Mouse (Mus musculus): ENCODE results near the gene Mfap3. TPM values are rescaled to one million over a fixed set of nuclear protein-coding genes. Genes with fewer than 3 reads are reported as not detected.
A peak's percentile ranks its signal among the peaks of the same experiment; 100 is the strongest.

The Mfap3 gene
- polyA plus RNA-seq, 1 experiment: 11.0 TPM

DNA sequence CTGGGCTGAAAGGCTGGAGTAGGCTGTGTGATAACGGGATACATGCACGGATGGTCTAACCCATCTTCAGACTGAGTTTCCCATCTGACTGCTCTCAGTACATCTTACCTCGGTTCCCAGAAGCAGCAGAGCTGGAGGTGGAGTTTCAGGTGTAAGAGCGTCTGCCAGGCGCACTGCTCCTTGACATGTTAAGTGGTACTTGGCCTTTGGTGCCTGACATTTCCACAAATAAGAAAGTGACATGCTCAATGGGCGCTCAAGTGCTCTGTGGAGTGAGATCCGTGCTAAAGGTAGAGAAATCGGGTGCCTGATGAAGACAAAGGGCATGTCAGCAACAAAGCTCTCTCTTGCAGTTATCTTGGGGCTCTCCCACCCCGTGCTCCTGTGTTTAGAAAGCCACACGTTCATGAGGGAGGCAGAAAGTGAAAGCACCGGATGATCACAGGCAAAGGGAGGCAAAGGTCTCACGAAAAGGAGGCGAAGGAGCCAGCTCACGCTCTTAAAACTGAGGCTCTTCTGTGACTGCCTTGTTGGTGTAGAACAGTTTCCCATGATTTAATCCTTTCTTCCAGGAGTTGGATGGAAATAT, 55.3 kb downstream of the Mfap3 start:
- WGBS: 42% methylated on average over 14 of the region's 14 CpGs
- peak overlapping the region; percentile 6 for H3K4me3 ChIP-seq (replicated peaks; ENCODE audit: extremely low read depth, low read depth, low read length)

GRCm38 (mm10) chr11:57576871-57577515, 58.5 kb downstream of the Mfap3 start:
- no peaks in the 10 kb centered on the region for H3K4me1 ChIP-seq (ENCODE audit: control insufficient read depth, insufficient read depth, low read length)
- WGBS: 63% methylated on average over 6 of the region's 6 CpGs
- no peak overlapping the region for H3K4me3 ChIP-seq (replicated peaks; ENCODE audit: extremely low read depth, low read depth, low read length)
- TF ChIP-seq CTCF (IDR thresholded peaks at IDR 0.05; ENCODE audit: insufficient read depth, low read length) (no peak), POLR2A (IDR thresholded peaks at IDR 0.05; ENCODE audit: borderline replicate concordance, extremely low read depth, low read depth, low read length) (no peak)
- no peak for DNase-seq

More for the DNA sequence above, 55.3 kb downstream of the Mfap3 start:
- TF ChIP-seq POLR2A (IDR thresholded peaks at IDR 0.05; ENCODE audit: borderline replicate concordance, extremely low read depth, low read depth, low read length): no peak
- TF ChIP-seq CTCF (IDR thresholded peaks at IDR 0.05; ENCODE audit: insufficient read depth, low read length): no peak
- H3K4me1 ChIP-seq (ENCODE audit: control insufficient read depth, insufficient read depth, low read length): no peaks in the 10 kb centered on the region
- peak; percentile 45 for DNase-seq

- WGBS: 35% methylated on average over 10 of the region's 10 CpGs
- TF ChIP-seq CTCF (IDR thresholded peaks at IDR 0.05; ENCODE audit: insufficient read depth, low read length) (no peak), POLR2A (IDR thresholded peaks at IDR 0.05; ENCODE audit: borderline replicate concordance, extremely low read depth, low read depth, low read length) (no peak)
- Histone ChIP-seq H3K4me3 (replicated peaks; ENCODE audit: extremely low read depth, low read depth, low read length) (no peak overlapping the region), H3K4me1 (ENCODE audit: control insufficient read depth, insufficient read depth, low read length) (no peaks in the 10 kb centered on the region)
- no peak for DNase-seq
Measured at GRCm38 (mm10) chr11:57582818-57583635, 64.6 kb downstream of the Mfap3 start.

Other genes with a start within 250 kb of the Mfap3 start
- 20.2 and 30.6 TPM in 2 replicates for gene Fam114a2, start within 50 bp of the Mfap3 start, polyA plus RNA-seq (2012; rRNA removed)
- 6.4 and 8.1 TPM in 2 replicates for gene Galnt10, start 126.8 kb downstream of the Mfap3 start, polyA plus RNA-seq (2012; rRNA removed)